Mouse (Mus musculus) common myeloid progenitor, adult 5-6 weeks (primary cell): ENCODE results near the gene Stxbp1. TPM values are rescaled to one million over a fixed set of nuclear protein-coding genes. Genes with fewer than 3 reads are reported as not detected.

Experiments used
- ATAC-seq: replicated peaks from 2 replicates; pipeline ENCODE4 v1.8.0; 2016; ENCODE audit warnings: low read depth, mild to moderate bottlenecking, moderate TSS enrichment, inconsistent platforms; ENCODE audit not compliant: poor library complexity, severe bottlenecking
- total RNA-seq: library from RNA; stranded (forward); fragments of 200-1000, 187-1606 nt; gene quantifications from 2 replicates; pipeline ENCODE4 v1.2.3, GENCODE M21; 2017

The Stxbp1 gene
- total RNA-seq, 1 experiment from 2014 or later = 9.1 TPM

DNA sequence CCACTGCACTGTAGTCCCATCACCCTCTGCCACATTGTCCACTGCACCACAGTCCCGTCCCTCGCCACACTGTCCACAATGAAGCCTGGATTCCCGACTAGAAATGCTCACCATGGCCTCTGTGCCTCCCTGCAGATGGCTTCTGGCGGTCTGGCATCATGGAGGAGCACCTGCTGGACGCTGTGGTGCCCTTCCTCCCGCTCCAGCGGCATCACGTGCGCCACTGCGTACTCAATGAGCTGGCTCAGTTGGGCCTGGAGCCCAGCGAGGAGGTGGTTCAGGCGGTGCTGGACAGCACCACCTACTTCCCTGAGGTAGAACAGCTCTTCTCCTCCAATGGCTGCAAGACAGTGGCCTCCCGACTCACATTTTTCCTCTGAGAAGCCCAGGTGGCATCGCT, 85.7 kb downstream of the Stxbp1 start:
- ATAC-seq = no peak

DNA sequence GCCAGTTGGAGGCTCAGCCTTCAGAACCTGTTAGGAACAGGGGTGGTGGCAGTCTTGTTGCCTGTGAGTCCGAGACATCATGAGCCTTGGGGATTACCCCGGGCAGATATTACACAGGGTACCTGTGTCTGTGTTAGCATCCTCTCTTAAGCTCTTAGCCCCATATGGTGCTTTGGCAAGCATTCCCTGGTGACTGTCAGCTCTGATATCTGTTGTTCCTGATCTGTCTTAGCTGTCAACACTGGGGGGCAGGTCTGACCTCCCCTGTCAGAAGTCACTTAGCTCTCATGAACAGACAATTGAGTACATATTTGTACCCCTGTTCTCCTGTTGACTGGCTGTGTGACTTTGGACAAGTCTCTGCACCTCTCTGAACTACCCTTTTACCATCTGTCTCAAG, 88.0 kb downstream of the Stxbp1 start:
- no peak for ATAC-seq

DNA sequence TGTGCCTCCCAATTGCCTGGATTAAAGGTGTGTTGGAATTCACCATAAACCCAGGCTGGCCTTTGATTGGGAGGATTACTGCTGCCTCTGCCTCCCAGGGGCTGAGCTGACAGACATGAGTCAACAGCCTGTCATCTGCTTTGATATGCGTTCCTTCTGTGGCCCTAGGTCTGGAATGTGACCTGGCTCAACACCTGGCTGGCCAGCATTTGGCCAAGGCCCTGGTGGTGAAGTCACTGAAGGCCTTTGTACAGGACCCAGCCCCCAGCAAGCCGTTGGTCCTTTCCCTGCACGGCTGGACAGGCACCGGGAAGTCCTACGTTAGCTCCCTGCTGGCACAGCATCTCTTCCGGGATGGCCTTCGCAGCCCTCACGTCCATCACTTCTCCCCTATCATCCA, 88.5 kb downstream of the Stxbp1 start:
- ATAC-seq = no peak

DNA sequence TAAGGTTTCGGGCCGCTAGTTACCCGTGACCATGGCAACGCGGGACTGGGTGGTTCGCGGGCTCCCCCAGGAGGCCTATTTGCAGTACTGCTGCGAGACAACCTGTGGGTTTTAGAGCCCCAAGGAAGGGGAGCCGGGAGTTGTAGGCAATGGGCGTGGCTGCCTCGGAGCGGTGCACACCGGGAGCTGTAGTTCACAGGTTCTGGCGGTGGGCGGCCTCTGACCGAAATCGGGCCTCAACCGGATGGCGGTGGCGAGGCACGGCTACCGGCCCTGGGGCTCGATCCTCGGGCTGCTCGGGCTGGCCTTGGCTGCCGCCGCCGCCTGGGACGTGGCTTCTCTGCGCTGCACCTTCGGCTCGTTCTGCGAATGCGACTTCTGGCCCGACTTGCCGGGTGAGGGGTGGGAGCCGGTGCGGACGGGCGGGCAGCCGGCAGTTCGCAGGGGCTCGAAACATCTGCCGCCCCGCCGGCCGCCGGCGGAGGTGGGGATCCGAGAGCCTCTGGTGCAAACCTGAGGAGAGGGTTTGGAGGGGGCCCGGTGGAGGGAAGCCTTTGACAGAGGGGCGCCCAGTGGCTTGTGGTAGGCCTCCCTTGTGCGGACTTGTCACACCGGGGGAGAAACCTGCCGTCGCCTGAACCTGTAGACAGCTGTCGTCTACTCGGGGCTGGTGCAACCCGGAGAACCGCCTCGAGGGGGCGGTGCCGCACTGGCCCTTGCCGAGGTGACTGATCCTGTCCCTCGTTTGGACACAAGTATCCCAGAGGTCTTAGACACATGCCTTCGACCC, 89.8 kb downstream of the Stxbp1 start, which contains the start of gene Tor2a:
TSS of gene Tor2a (plus strand) at position 179 of the 790 bp plus-strand sequence.
- peak; percentile 99 for ATAC-seq

DNA sequence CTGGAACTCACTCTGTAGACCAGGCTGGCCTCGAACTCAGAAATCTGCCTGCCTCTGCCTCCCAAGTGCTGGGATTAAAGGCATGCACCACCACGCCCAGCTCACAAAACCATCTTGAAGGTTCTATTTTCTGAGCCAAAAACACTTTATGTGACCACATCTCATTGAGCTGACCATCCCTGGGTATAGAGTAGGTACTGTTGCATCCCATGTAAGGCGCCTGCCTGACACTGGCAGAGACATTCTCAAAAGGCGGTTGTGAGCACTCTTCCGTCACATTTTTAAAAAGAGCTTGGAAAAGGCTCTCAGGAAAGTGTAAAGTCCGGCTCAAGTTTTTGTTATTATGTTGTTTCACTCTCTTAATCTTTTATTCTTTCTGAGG, 90.4 kb downstream of the Stxbp1 start:
- ATAC-seq = no peak

GRCm38 (mm10) chr2:32752181-32752580, 94.9 kb downstream of the Stxbp1 start:
- ATAC-seq = no peak

DNA sequence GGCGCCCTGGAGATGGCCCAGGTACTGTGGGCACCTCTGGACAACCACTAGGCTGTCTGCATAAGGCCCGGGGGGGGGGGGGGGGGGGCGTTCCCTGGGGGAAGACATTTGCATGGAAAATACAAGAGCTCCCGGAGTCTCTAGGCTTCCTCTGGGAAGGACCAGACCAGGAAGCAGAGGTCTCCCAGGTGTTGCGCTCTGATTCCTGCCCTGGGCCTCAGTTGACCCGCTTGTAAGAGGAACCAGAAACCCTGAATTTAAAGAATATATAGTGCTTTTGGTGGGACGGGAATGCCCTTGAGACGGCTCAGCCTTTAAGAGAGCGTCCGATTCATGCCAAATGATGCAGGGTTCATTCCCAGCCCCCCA, 95.4 kb downstream of the Stxbp1 start:
- ATAC-seq = no peak

DNA sequence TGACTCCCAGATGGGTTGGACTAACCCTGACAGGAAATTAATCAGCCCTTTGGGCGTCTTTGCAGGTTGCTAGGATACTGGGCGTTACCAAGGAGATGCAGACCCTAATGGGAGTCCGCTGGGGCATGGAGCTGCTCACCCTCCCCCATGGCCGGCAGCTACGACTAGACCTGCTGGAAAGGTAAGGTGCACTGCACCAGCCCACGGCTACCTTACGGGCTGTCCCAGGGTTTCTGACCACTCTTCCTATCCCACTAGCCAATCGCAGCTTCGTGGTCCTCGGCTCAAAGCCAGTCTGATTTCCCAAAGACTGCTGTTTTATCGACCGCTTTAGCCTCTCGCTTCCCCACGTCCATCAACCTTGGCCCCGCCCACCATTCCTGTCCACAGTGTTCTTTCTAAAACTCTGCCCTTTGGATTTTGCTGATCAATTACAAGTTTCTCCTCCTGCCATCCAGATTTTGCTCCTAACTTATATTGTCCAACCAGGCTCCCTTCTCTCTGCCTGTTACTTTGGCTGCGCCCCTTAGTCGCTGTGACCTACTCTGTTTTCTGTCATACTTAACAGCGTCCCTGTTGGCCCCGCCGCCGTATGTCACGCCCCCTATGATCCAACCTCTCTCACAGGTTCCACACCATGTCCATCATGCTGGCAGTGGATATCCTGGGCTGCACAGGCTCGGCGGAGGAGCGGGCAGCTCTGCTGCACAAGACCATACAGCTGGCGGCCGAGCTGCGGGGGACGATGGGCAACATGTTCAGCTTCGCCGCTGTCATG, 96.0 kb downstream of the Stxbp1 start:
- ATAC-seq = no peak

DNA sequence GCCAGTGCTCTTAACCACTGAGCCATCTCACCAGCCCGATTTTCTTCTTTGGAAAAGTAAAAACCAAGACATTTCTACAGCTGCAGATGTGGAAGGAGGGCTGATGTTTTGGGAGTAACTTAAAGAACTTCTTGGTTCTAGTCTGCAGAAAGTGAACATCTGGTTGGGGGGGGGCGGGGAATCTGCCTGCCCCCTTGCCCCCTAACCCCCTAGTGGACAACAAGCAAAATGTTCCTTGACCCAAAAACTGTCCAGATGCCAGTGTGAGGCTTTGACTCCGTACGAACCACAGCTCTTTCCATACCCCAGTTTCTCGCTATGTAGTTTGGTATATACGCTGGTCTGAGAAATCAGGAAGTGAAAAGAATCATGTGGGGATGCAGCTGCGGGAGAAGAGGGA, 96.8 kb downstream of the Stxbp1 start:
- ATAC-seq = no peak

GRCm38 (mm10) chr2:32749082-32749481, 98.0 kb downstream of the Stxbp1 start:
- no peak for ATAC-seq

DNA sequence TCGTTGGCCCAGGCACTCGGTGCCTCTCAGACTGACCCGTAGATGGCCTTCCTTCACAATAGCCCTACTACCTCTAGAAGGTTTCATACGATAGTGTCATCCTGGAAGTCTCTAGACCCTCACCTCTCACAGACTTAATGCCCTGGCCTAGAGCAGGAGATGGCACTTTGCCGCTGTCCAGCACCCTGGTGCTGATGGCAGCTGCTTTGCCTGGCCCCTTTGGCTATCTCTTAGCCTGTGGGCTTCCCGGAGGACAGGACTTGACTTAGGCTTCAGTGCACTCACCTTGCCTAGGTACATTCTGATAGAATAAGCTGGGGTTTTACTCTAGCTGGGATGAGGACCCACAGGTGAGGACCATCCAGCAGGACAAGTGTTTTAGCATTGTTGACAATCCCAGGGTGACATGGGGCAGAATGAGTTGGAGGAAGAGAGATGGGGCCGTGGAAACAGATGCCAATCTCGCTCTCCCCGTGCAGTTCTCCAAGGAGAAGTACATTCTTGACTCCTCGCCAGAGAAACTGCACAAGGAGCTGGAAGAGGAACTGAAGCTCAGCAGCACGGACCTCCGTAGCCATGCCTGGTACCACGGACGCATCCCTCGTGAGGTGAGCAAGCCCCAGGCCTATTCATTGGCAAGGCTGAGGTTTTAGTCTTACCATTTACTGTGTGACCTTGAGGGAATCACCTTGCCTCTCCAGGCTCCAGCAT, 102.6 kb downstream of the Stxbp1 start:
- ATAC-seq = peak; percentile 54; the same call in 1 of the 2 replicates

DNA sequence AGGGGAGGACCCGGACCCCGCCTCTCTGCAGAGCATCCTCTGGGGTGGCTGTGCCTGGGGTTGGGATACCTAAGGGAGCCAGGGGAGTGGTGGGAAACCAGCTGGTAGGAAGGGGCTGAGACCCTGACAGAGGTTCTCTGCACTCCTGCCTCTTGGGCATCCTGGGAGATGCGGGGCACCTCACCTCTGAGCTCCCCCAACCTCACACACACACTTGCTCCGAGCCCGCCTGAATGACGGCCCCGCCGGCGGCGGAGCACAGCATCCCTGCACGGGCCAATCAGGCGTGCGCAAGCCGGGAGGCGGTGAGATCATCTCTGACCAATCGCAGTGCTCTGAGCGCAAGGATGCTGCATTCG, 104.9 kb downstream of the Stxbp1 start:
- no peak for ATAC-seq

- ATAC-seq = no peak
These were observed 105.5 kb downstream of the Stxbp1 start for GRCm38 (mm10) chr2:32741273-32742172.

- ATAC-seq = no peak
These were observed 106.2 kb downstream of the Stxbp1 start, which contains the start of gene 6330409D20Rik for GRCm38 (mm10) chr2:32740916-32741272. TSS of gene 6330409D20Rik (minus strand) at chr2:32741016.

GRCm38 (mm10) chr2:32739311-32739710, 107.7 kb downstream of the Stxbp1 start:
- no peak for ATAC-seq

Other genes starting within 250 kb of the Stxbp1 start
- 12.7 and 22.9 TPM in 2 replicates for gene St6galnac6, start 247.5 kb downstream of the Stxbp1 start, total RNA-seq
- gene Ak1, start 225.5 kb downstream of the Stxbp1 start, total RNA-seq = 3.5 TPM in 2 replicates
- gene Eng, start 200.7 kb downstream of the Stxbp1 start, total RNA-seq = 17.8 and 24.0 TPM in 2 replicates
- gene Fpgs, start 143.1 kb downstream of the Stxbp1 start, total RNA-seq = 27.2 and 39.8 TPM in 2 replicates
- 48.2 and 61.3 TPM in 2 replicates for gene Cdk9, start 134.2 kb downstream of the Stxbp1 start, total RNA-seq
- gene Sh2d3c, start 126.2 kb downstream of the Stxbp1 start, total RNA-seq = 13.7 and 19.3 TPM in 2 replicates
- not detected in 2 replicates for gene 6330409D20Rik, start 106.2 kb downstream of the Stxbp1 start, total RNA-seq
- gene Tor2a, start 90.0 kb downstream of the Stxbp1 start, total RNA-seq = 19.2 and 19.9 TPM in 2 replicates
- not detected in 2 replicates for gene Ttc16, start 71.6 kb downstream of the Stxbp1 start, total RNA-seq
- 1.3 and 4.0 TPM in 2 replicates for gene Ptrh1, start 71.5 kb downstream of the Stxbp1 start, total RNA-seq
- gene Cfap157, start 62.8 kb downstream of the Stxbp1 start, total RNA-seq = not detected in 2 replicates
- gene Fam129b, start 28.9 kb upstream of the Stxbp1 start, total RNA-seq = 13.1 TPM in 2 replicates
- gene Rpl12, start 114.3 kb upstream of the Stxbp1 start, total RNA-seq = 2,360 and 2,455 TPM in 2 replicates
- 4.0 and 6.2 TPM in 2 replicates for gene Lrsam1, start 114.4 kb upstream of the Stxbp1 start, total RNA-seq
- 1.6 and 3.0 TPM in 2 replicates for gene Slc2a8, start 134.8 kb upstream of the Stxbp1 start, total RNA-seq